Mouse (Mus musculus) heart, postnatal 0 days (tissue): ENCODE measurements around the gene Barx1.

ENCODE experiments used
- CTCF ChIP-seq: IDR thresholded peaks from 2 replicates; pipeline ENCODE4 v1.5.1; 2016; ENCODE audit warnings: antibody characterized with exemption, control low read depth, low read depth
- EP300 ChIP-seq: IDR thresholded peaks from 2 replicates; pipeline ENCODE4 v1.6.1; 2016; ENCODE audit warnings: antibody characterized with exemption, low read depth

DNA sequence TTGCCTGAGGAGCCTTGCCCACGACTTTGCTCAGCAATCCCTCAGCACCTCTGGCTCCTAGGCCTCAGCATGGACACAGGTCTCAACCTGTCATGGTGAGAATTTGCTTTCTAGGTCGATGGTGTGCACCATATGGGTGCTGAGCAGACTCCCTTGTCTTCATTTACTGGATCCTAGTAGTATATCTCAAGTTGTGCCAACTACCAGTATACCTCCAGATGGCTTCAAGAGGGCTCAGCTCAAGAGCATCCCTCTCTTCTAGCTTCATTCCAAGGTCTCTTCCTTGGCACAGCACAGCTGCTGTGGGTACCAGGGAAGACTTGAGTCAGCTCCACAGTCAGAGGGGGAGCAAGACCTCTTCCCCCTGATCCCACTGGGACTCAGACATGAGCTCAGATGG lies 29.2 kb downstream of the Barx1 start:
- no peak for TF ChIP-seq CTCF
- no peak for TF ChIP-seq EP300
